Mouse (Mus musculus) myocyte (in vitro differentiated cells): ENCODE measurements at regions not wholly inside any gene's neighbourhood (a gene's known extent, or its start where the extent isn't known, plus 50 kb on each side); places are given as distances from the start of the nearest gene placed in this dataset.

Source experiments
- MAX ChIP-seq: IDR thresholded peaks from one replicate; pipeline ENCODE4 v1.6.1; 2011; ENCODE audit warnings: low read depth, mild to moderate bottlenecking, control low read depth
- MYOD1 ChIP-seq, 3 experiments: IDR thresholded peaks; one replicate each; pipeline ENCODE4 v1.6.1; 2011; ENCODE audit warnings: control low read depth in 2 of 3, low read depth in 2 of 3, mild to moderate bottlenecking in 2 of 3, moderate library complexity in 1 of 3; ENCODE audit not compliant: insufficient read length in 2 of 3, control insufficient read depth in 1 of 3
- POLR2A ChIP-seq: IDR thresholded peaks from one replicate; pipeline ENCODE4 v1.6.1; 2011; ENCODE audit warnings: low read depth, mild to moderate bottlenecking, control low read depth, moderate library complexity; ENCODE audit not compliant: insufficient read length

DNA sequence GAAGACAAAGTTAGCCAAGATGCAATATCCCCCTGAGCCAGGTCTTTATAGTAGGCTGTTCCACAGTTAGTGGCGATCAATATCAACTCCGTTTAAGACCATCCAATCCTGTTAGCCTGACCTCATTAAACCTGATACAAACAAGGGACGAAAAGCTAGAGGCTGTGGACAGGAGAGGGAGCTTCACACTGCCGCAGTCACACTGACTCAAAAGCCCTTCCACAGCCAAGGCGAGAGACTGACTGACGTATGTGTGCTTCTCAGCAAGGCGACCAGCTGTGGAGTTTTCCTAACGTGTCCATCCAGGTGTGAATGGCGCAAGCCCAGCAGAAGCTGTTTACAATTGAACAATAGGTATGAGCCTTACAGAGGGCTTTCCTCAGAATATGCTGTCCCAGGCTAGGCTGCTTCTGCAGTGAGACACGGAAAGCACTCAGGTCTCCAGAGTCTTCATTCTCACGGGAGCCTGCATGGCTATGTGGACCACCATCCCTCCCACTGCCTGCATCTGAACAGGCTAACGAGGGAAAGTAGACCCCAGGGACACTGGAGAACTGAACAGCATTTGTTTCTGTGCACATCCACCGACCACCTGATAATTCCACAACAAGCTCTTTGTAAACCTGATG lies 224.7 kb upstream of the Pgrmc2 start:
- TF ChIP-seq MAX (no peak), MYOD1 (IDR thresholded peaks at IDR 0.05; ENCODE audit: control insufficient read depth in 1 of 3, insufficient read length in 2 of 3, low read depth in 2 of 3) (no peak), POLR2A (no peak)
